Mouse (Mus musculus) gastrocnemius, adult 2 months (tissue): Measurements from ENCODE around the gene Dnajc5. TPM values are rescaled to one million over a fixed set of nuclear protein-coding genes. Genes with fewer than 3 reads are reported as not detected.

Experiments
- DNase-seq: peaks from one replicate; pipeline ENCODE4 v3.0.0; 2022
- H3K27ac ChIP-seq: fragments of 200-600 bp; 2 replicates; pipeline ENCODE4 v1.8.1; 2022; ENCODE audit warnings: mild to moderate bottlenecking
- H3K4me3 ChIP-seq: fragments of 200-600 bp; 2 replicates; pipeline ENCODE4 v1.8.1; 2022; ENCODE audit warnings: mild to moderate bottlenecking, moderate library complexity
- CTCF ChIP-seq: fragments of 200-600 bp; IDR thresholded peaks from 2 replicates; pipeline ENCODE4 v1.8.1; 2022; ENCODE audit warnings: antibody characterized with exemption, mild to moderate bottlenecking, moderate library complexity
- intact Hi-C: fragments of 180-260 bp; cut with DNase I; formaldehyde crosslinking; loops from one replicate; pipeline ENCODE4 v1.15.1; 2025
- total RNA-seq, 2 experiments: library from RNA; stranded (reverse); gene quantifications; 2 replicates each; pipeline ENCODE4 v1.2.3; 2021

Dnajc5 gene
- total RNA-seq, 2 experiments from 2014 or later: 43.7 to 46.6 TPM

DNA sequence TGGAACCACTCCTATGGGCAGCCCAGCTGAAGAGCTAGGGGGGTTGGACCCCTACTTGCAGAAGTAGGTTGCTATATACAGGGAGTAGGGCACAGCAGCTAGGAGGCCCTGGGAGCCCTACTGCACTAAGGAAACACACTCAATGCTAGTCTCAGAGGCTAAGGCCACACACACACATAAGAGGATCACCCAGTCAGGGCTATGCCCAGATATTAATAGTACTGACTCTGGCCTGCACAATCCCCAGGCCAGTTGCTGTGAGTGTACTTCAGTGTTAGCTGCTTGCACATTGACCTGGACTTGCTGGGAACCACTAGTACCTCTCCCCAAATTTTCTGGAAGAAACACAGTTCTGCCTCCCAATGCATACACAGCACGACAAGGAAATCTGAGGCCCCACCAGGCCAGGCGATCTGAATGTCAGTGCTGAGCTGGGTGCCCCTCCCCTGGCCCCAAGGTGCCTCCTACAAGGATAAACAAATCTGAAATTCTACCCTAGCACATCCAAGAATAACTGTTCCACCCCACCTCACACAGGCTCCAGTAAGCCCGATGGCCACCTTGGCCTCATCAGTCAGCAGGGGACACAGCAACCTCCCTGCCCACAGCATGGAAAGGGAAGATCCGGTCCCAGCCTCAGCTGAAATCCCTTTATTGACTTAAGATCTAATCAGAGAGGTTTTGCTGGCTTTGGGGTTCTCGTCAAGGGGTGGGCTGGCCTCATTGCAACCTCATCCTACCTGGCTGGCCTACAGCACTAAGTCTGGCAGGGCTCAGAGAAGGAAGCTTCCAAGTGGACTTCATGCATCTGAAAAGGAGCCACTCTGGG is 58.7 kb downstream of the Dnajc5 start:
- peak overlapping the region; percentile 72 for H3K4me3 ChIP-seq
- peak; percentile 75 for DNase-seq
- TF ChIP-seq CTCF: no peak
- H3K27ac ChIP-seq: peak overlapping the region; percentile 96
- intact Hi-C loops: loop anchor here (2.0 to 5.0 kb wide), 2 partner anchors 56 to 187 kb away; no protein-coding TSS in a partner anchor

DNA sequence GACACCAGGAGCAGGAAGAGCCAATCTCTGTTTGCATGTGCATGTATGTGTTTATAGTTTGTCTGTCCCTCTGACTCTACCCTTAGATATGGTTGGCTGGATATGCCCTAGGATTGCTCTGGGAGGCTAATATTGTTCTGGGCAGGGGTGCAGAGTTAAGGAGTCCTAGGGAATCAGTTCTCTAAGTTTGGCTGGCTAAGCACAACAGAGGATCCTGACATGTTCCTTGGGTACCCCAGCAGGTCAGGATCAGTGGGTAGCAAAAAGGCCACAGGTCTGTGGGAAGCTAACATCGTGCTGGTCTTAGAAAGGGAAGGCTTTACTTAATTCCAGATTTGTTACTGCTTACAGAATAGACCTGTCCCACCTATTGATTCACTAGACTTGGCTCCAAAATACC is 59.4 kb downstream of the Dnajc5 start:
- DNase-seq: no peak
- H3K27ac ChIP-seq: peak overlapping the region; percentile 96
- H3K4me3 ChIP-seq: peak overlapping the region; percentile 72
- intact Hi-C loops: loop anchor here (2.0 to 5.0 kb wide), 3 partner anchors 57 to 187 kb away; no protein-coding TSS in a partner anchor
- no peak for TF ChIP-seq CTCF

DNA sequence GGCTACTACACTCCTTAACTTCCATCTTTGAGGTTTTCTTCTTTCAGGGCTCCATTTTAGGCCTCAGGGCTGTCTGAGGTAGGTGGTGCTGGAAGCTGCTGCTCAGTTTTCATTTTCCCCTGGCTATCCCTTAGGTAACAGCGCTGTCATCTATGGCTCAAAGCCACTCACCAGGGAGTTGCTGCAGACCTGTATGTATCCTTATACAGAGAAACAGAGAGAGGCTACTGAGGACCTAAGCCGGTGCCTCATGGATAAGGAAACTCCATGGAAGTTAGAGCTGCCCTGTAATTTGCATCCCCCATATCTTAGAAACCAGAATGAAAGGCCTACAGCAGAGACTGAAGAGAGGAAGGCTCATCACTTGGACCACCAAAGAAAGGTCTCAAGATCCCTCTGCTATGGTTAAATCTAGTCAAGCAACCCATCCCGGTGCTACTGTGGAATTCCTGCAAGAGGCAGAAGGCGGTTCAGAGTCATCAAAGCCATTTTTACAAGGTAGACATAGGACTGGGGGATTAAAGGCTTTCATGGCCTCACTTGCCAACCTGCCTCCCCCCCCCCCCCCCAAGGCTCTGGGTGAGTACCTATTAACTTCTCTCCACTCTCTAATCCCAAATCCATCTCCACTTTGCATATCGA is 60.0 kb downstream of the Dnajc5 start:
- no peak for TF ChIP-seq CTCF
- intact Hi-C loops: loop anchor here (5.0 kb wide), 1 partner anchor 168 kb away; no protein-coding TSS in a partner anchor
- peak overlapping the region; percentile 72 for H3K4me3 ChIP-seq
- H3K27ac ChIP-seq: peak overlapping the region; percentile 96
- no peak for DNase-seq

DNA sequence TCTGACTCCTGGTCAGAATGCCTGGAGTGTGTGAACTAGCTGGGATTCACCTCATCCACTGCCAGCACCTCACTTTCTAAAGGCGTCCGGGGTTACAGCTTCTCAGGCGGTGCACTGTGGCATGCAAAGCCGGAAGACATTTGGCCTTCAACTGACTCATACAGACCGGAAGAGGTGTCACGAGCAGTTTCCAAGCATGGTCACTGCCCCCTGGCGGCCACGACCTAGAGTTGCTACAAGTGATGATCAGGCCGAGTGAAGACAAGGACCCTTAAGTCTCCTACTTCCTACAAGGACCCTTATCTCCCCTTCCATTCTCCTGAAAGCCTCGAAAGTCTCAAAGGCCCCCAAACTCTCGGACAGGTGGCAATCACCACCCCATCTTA is 60.7 kb downstream of the Dnajc5 start:
- H3K27ac ChIP-seq: peak overlapping the region; percentile 96
- intact Hi-C loops: loop anchor here (5.0 kb wide), 1 partner anchor 169 kb away; no protein-coding TSS in a partner anchor
- peak overlapping the region; percentile 72 for H3K4me3 ChIP-seq
- peak; percentile 93 for TF ChIP-seq CTCF
- DNase-seq: peak; percentile 89

DNA sequence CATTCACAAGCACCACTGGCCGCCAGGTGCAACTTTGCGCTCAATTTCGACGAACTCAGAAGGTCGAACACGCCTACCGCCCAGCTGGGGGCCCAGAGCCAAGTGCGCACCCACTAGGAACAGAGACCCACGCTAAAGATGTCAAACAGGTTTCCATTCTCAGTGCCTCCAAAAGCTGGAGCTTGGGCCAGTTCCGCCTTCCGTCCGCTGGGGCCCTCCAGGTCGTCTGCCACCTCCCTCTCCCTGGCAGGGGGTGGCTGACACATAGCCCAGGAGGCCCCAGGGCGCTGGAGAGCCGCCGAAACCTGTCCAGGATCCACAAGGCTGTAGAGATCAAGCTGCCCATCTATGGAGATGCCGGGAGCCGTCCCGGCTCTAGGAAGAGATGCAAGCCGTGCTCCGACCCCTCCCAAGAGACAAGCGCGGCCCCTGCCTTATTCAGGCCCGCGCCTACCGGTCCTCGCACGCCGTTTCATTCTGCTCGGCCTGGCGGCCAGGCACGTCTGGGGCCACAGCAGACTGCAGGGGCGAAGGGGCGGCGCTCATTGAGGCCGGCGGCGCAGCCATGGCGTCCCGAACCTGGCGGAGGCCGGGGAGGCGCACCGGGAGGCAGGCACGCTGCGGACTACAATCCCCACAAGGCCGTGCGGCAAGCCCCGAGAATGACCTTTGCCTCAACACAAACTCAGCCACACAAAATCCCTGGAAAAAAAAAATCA is 61.3 kb downstream of the Dnajc5 start:
- intact Hi-C loops: loop anchor here (5.0 kb wide), 1 partner anchor 169 kb away; no protein-coding TSS in a partner anchor

DNA sequence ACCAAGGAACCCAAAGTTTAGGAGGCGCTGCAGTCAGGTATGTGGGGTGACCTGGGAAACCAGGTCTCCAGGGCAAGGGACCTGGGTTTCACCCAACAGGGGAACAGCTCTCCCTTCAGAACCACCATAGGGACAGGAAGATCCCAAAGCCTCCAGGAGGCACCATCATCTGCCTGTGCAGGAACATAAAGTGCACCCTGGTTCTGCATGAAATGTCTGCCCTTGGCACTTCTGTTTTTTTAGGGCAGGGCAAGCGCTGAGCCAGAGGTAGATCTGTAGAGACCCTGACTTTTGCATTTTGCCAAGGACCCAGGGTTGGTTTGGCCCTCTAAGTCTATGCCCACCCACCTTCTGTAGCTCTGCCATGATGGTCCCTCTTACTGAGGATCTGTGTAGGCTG is 62.1 kb downstream of the Dnajc5 start:
- no peak for TF ChIP-seq CTCF
- peak overlapping the region; percentile 72 for H3K4me3 ChIP-seq
- peak overlapping the region; percentile 96 for H3K27ac ChIP-seq
- intact Hi-C loops: loop anchor here (5.0 kb wide), 1 partner anchor 170 kb away; no protein-coding TSS in a partner anchor
- no peak for DNase-seq

More for the DNA sequence above, 61.3 kb downstream of the Dnajc5 start:
- Histone ChIP-seq H3K4me3 (peak overlapping the region; percentile 72), H3K27ac (peak overlapping the region; percentile 96)
- TF ChIP-seq CTCF: no peak
- DNase-seq: peak; percentile 90

DNA sequence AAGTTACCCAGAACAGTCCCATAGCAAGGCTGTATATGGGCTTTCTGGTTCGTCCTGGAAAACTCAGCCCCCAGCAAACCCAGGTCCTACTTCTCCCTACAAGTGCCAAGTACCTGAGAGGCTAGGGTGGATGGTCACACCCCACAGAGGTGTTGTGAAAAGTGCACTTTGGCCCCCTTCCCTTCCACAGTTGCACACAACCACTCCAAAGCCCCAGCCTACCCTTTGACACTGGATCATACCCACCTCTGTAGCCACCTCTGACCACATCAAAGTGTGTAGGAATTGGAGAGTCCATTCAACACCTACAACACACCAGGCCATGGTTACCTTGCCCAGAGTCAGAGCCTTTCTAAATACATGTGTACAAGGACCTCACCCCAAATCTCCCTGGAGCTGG is 62.7 kb downstream of the Dnajc5 start:
- no peak overlapping the region; the same call in 1 of the 2 replicates for H3K4me3 ChIP-seq
- intact Hi-C loops: loop anchor here (5.0 kb wide), 1 partner anchor 171 kb away; no protein-coding TSS in a partner anchor
- H3K27ac ChIP-seq: no peak overlapping the region
- DNase-seq: no peak
- no peak for TF ChIP-seq CTCF

DNA sequence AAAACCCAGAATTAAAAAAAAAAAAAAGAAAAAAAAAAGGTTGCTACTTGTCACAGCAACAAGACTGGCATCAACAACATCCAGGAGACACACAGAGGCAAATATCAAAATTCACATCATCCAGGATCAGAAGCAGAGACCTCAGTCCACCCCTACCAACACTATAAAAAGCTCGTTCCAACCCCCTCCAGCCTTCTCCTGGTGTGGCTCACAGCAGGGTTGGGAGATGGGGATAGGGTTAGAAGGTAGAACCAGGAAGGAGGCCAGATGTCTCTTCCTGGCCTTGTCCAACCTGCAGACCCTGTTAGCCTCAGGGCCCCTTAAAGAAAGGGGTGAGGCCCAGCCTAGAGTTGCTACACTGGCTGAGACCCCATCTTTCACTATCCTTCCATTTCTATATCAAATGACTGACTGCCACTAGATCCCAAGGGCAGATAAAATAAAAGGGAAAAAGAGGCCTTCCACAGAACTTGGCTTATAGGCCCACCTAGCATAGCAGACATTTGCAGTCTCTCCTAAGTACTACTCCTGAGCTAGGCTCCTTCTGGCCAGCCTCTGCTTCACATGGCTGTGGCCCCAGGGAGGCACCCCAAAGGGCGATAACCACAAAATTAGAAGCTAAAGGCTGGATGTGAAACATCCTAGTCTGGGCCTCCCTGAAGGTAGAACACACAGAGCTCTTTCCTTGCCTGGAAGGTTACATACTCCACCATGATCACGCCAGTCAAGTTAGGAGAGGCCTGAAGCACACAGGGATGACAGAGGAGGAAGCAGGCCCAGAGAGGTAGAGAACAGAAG is 63.4 kb downstream of the Dnajc5 start:
- no peak for TF ChIP-seq CTCF
- intact Hi-C loops: loop anchor here (5.0 kb wide), 1 partner anchor 171 kb away; no protein-coding TSS in a partner anchor
- H3K4me3 ChIP-seq: no peak overlapping the region
- no peak for DNase-seq
- no peak overlapping the region for H3K27ac ChIP-seq

DNA sequence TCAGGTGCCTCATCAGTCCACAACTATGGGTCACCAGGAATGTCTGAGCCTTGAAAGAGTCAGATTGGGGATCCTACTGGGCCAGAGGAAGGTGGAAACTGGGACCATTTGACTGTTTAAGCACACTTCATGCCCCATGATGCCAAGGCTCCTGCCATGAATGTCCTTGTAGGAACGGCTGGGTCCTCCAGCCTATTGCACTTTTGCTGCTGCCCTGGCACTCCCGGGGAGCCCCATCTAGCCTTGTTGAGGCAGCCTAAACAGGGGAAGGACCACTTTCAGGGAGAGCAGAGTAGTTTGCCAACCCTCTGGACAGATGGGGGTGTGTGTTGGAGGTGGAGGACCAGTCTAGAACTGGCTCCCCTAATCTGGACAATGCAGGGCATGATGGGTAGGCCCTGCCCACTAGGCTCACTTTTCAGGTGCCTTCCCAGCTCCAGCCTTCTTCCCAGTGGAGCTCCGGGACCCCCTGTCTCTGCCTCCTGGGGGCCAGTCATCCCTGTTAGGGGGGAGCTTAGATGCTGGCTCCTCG is 64.2 kb downstream of the Dnajc5 start, which contains the start of gene Uckl1:
TSS of gene Uckl1 (minus strand) at position 482 of the 532 bp plus-strand sequence.
- Histone ChIP-seq H3K4me3 (no peak within 1 kb of the TSS), H3K27ac (no peak within 1 kb of the TSS)
- TF ChIP-seq CTCF: no peak
- intact Hi-C loops: loop anchor here (5.0 kb wide), 1 partner anchor 172 kb away; no protein-coding TSS in a partner anchor
- no peak for DNase-seq

DNA sequence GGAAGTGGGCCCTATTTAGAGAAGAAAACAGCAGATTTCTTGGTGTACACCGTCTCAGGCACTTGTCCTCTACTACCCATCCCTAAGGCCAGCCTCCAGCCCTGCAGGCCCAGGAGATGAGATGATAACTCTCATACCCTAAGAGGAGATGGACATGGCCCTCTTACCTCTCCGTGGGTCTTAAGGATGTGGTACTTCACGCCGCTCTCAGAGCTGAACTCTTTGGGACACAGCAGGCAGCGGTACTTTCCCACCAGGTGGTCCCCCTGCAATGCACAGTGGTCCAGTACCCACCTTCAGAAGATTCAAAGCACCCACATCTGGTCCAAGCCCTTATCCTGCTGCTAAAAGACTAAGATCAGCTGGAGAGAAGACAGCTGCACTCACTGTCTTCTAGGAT is 65.2 kb downstream of the Dnajc5 start:
- DNase-seq: no peak
- Histone ChIP-seq H3K27ac (no peak overlapping the region), H3K4me3 (no peak overlapping the region)
- no peak for TF ChIP-seq CTCF
- intact Hi-C loops: no loop called here

DNA sequence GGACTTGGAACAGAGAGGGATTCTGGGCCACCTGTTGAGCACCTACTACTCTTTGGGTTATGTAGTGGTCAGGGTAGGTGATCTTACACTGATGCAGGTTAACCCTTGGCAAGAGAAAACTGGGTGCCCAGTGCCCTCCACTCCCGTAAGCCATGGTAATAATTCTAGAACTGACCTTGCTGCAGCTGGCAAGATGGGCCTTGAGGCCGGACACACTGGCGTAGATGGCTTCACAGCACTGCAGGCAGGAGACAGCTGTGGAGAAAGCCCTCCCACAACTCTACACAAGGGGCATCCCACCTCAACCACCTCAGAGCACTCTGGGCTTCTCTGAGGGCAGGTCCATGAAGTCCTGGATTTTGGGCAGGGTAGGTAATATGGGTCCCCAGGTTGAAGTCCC is 65.8 kb downstream of the Dnajc5 start:
- H3K27ac ChIP-seq: no peak overlapping the region
- no peak for DNase-seq
- no peak for TF ChIP-seq CTCF
- H3K4me3 ChIP-seq: no peak overlapping the region
- intact Hi-C loops: no loop called here

DNA sequence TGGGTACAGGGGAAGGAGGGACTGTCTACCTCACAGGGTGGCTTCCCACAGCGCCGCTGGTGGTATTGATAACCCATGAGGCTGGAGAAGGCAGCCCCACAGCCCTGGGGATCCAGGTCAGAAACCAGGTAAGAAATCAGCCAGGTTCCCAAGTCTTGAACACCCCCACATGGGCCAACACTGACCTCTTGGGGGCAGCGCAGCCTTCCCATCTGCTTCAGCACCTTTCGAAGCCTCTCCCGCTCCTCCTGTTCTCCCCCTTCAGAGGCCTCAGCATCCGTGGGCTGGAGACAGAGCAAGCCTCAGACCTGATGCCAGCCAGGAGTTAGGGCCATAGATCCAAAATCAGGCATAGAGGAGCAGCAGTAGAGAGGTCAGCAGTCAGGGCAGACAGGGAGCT is 67.5 kb downstream of the Dnajc5 start:
- no peak for DNase-seq
- no peak; the same call in 1 of the 2 replicates for TF ChIP-seq CTCF
- H3K27ac ChIP-seq: no peak overlapping the region
- H3K4me3 ChIP-seq: no peak overlapping the region
- intact Hi-C loops: no loop called here
